Mouse (Mus musculus): ENCODE results near the gene Mical3. TPM values are rescaled to one million over a fixed set of nuclear protein-coding genes. Genes with fewer than 3 reads are reported as not detected.

The Mical3 gene
- polyA plus RNA-seq, 1 experiment from 2014 or later = 20.7 TPM

GRCm38 (mm10) chr6:121033250-121033649, 97.5 kb downstream of the Mical3 start:
- no peak overlapping the region for H3K9ac ChIP-seq
- peaks cover 84% of the 10 kb centered on the region for H3K36me3 ChIP-seq
- H3K4me1 ChIP-seq = peaks cover 5% of the 10 kb centered on the region; the same call in 1 of the 2 replicates
- H3K27ac ChIP-seq = no peak overlapping the region
- H3K9me3 ChIP-seq (replicated peaks) = 0 out of 2 replicates have a peak, but pooled peaks cover 4% of the 10 kb centered on the region
- no peak for ATAC-seq (ENCODE audit: low FRiP score)
- H3K4me2 ChIP-seq (replicated peaks) = no peak overlapping the region
- WGBS = 89% methylated on average over 3 of the region's 3 CpGs
- no peaks in the 10 kb centered on the region for H3K27me3 ChIP-seq
- no peak overlapping the region for H3K4me3 ChIP-seq

GRCm38 (mm10) chr6:121031370-121031769, 99.4 kb downstream of the Mical3 start:
- ATAC-seq (ENCODE audit: low FRiP score) = no peak

GRCm38 (mm10) chr6:121029897-121030589, 100.8 kb downstream of the Mical3 start:
- Histone ChIP-seq H3K4me3 (no peak overlapping the region), H3K36me3 (peaks cover 69% of the 10 kb centered on the region), H3K9ac (no peak overlapping the region), H3K27ac (no peak overlapping the region), H3K4me1 (peaks cover 8% of the 10 kb centered on the region; the same call in 1 of the 2 replicates), H3K9me3 (replicated peaks) (0 out of 2 replicates have a peak, but pooled peaks cover 4% of the 10 kb centered on the region), H3K4me2 (replicated peaks) (no peak overlapping the region), H3K27me3 (no peaks in the 10 kb centered on the region)
- no peak for ATAC-seq (ENCODE audit: low FRiP score)
- whole genome bisulfite sequencing = 94% methylated on average over 19 of the region's 19 CpGs

More at GRCm38 (mm10) chr6:121031370-121031769, 99.4 kb downstream of the Mical3 start:
- no peak overlapping the region for H3K27ac ChIP-seq
- no peaks in the 10 kb centered on the region for H3K27me3 ChIP-seq
- WGBS = 91% methylated on average over 7 of the region's 7 CpGs
- no peak overlapping the region for H3K4me2 ChIP-seq (replicated peaks)
- H3K9me3 ChIP-seq (replicated peaks) = 0 out of 2 replicates have a peak, but pooled peaks cover 4% of the 10 kb centered on the region
- H3K9ac ChIP-seq = no peak overlapping the region
- H3K4me3 ChIP-seq = no peak overlapping the region
- H3K4me1 ChIP-seq = peaks cover 12% of the 10 kb centered on the region; the same call in 1 of the 2 replicates
- H3K36me3 ChIP-seq = peaks cover 73% of the 10 kb centered on the region

DNA sequence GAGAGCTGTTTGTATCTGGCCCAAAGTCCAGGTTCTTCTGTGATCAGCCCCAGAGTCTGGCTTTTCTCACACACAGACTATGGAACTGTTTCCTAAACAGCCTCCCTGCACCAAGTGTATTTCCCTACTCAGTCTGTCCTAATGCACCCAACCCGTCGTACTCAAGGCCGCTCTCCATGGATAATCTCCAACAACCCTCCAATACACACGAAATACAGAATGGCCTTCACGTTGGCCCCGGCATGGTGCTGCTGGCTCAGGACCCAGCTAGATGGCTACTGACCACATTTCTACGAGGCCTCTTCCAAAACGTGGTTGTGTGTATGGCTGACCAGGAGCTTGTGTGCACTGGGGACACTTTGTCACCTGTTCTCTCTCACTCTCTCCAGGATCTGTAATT, 102.3 kb downstream of the Mical3 start:
- Histone ChIP-seq H3K27me3 (no peaks in the 10 kb centered on the region), H3K36me3 (peaks cover 69% of the 10 kb centered on the region), H3K4me1 (0 out of 2 replicates have a peak, but pooled peaks cover 7% of the 10 kb centered on the region), H3K9ac (no peak overlapping the region), H3K4me3 (no peak overlapping the region), H3K9me3 (replicated peaks) (0 out of 2 replicates have a peak, but pooled peaks cover 4% of the 10 kb centered on the region), H3K4me2 (replicated peaks) (no peak overlapping the region), H3K27ac (no peak overlapping the region)
- no peak for ATAC-seq (ENCODE audit: low FRiP score)
- 96% methylated on average over 8 of the region's 8 CpGs for WGBS

GRCm38 (mm10) chr6:121027314-121027713, 103.5 kb downstream of the Mical3 start:
- Histone ChIP-seq H3K4me2 (replicated peaks) (no peak overlapping the region), H3K27me3 (no peaks in the 10 kb centered on the region), H3K9me3 (replicated peaks) (no peaks in the 10 kb centered on the region), H3K4me1 (0 out of 2 replicates have a peak, but pooled peaks cover 7% of the 10 kb centered on the region), H3K36me3 (peaks cover 69% of the 10 kb centered on the region), H3K4me3 (no peak overlapping the region), H3K9ac (no peak overlapping the region), H3K27ac (no peak overlapping the region)
- no peak for ATAC-seq (ENCODE audit: low FRiP score)
- WGBS = 60% methylated on average over 5 of the region's 5 CpGs

GRCm38 (mm10) chr6:121026866-121027265, 103.9 kb downstream of the Mical3 start:
- Histone ChIP-seq H3K27me3 (no peaks in the 10 kb centered on the region), H3K4me3 (no peak overlapping the region), H3K36me3 (peaks cover 67% of the 10 kb centered on the region), H3K9ac (no peak overlapping the region), H3K9me3 (replicated peaks) (no peaks in the 10 kb centered on the region), H3K4me2 (replicated peaks) (no peak overlapping the region), H3K4me1 (0 out of 2 replicates have a peak, but pooled peaks cover 7% of the 10 kb centered on the region), H3K27ac (no peak overlapping the region)
- 74% methylated on average over 7 of the region's 7 CpGs for WGBS
- no peak for ATAC-seq (ENCODE audit: low FRiP score)

DNA sequence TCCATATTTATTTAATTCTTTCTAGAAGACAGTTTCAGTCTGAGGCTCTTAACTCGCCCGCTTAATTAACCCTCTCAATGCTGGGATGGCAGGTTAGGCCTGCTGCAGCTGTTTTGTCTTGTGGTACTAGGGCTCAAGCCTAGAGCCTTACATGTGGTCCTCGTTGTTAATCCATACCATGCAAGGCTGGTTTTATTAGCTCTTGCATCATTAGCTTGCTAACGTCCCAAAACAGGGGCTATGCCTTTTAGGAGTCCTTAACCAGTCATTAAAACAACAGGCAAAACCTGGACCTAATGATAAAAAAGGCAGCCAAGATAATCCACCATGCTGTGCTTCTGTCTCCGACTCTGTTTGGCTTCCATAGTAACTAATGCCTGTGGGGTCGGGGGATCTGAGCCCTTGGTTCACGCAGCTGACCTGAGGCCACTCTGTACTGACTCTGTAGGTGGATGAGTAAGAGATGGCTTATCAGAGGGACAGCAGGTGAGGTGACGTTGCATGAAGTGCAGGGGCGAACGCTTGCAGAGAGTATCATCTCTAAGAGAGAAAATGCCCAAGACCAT, 104.7 kb downstream of the Mical3 start:
- Histone ChIP-seq H3K9ac (no peak overlapping the region), H3K4me2 (replicated peaks) (no peak overlapping the region), H3K36me3 (peaks cover 68% of the 10 kb centered on the region), H3K4me3 (no peak overlapping the region), H3K27me3 (no peaks in the 10 kb centered on the region), H3K27ac (no peak overlapping the region), H3K9me3 (replicated peaks) (no peaks in the 10 kb centered on the region), H3K4me1 (0 out of 2 replicates have a peak, but pooled peaks cover 7% of the 10 kb centered on the region)
- no peak for ATAC-seq (ENCODE audit: low FRiP score)
- WGBS = 62% methylated on average over 10 of the region's 10 CpGs

DNA sequence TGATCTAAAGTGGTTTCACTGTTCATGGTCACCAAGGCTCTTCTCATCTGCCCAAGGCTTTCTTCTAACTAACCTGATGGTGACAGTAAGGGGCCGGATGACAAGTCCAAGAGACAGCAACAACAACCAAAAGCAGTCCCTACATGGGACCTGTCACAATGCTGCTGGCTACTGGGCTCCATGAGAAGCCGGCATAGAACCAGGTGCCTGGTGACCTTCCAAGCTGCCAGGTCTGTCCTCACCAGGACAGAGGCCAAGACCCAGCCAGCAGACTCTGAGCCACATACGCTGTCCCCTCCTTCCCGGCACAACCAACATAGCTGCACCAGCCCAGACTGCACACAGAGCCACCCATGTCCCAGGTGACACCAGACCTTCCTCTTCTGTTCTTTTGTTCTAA, 112.7 kb downstream of the Mical3 start:
- no peak for ATAC-seq (ENCODE audit: low FRiP score)
- WGBS = 94% methylated on average over 4 of the region's 4 CpGs
- peaks cover 45% of the 10 kb centered on the region for H3K36me3 ChIP-seq

DNA sequence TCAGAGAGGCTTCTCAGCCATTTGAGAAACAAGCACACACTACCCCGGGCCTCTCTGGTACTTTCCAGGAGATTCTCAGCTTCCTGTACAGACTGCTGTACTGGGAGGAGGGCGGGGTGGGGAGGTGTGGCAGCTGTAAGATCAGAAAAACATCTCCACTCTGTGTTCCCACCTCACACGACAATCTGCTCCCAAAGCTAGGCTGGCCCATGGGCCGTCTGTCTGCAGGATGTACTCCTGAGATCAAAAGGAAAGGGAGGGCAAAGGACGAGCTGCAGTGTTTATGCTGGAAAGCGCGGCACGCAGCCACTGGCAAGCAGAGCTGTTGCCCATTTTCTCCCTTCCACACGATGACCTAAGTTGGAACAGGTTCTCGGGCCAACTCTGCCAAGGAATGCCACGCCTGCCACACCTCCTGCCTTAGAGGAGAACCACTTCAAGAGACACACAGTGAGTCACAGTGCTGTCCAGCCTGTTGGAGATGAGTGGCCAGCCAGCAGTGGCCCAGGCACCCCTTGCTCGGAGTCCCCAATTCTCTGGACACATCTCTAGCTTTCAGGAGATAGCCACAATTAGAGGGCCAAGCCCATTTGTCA, 113.3 kb downstream of the Mical3 start:
- no peak overlapping the region for H3K4me3 ChIP-seq
- 0 out of 2 replicates have a peak, but pooled peaks cover 2% of the 10 kb centered on the region for H3K4me1 ChIP-seq
- no peaks in the 10 kb centered on the region for H3K9me3 ChIP-seq (replicated peaks)
- peak overlapping the region; percentile 8; the same call in 1 of the 2 replicates for H3K9ac ChIP-seq
- ATAC-seq (ENCODE audit: low FRiP score) = no peak
- 76% methylated on average over 12 of the region's 12 CpGs for WGBS
- H3K27ac ChIP-seq = no peak overlapping the region
- H3K4me2 ChIP-seq (replicated peaks) = no peak overlapping the region
- H3K27me3 ChIP-seq = no peaks in the 10 kb centered on the region
- peaks cover 44% of the 10 kb centered on the region for H3K36me3 ChIP-seq

More for the DNA sequence above, 112.7 kb downstream of the Mical3 start:
- no peak overlapping the region for H3K9ac ChIP-seq
- H3K4me2 ChIP-seq (replicated peaks) = no peak overlapping the region
- 0 out of 2 replicates have a peak, but pooled peaks cover 2% of the 10 kb centered on the region for H3K4me1 ChIP-seq
- no peaks in the 10 kb centered on the region for H3K9me3 ChIP-seq (replicated peaks)
- H3K4me3 ChIP-seq = no peak overlapping the region
- H3K27ac ChIP-seq = no peak overlapping the region
- H3K27me3 ChIP-seq = no peaks in the 10 kb centered on the region

DNA sequence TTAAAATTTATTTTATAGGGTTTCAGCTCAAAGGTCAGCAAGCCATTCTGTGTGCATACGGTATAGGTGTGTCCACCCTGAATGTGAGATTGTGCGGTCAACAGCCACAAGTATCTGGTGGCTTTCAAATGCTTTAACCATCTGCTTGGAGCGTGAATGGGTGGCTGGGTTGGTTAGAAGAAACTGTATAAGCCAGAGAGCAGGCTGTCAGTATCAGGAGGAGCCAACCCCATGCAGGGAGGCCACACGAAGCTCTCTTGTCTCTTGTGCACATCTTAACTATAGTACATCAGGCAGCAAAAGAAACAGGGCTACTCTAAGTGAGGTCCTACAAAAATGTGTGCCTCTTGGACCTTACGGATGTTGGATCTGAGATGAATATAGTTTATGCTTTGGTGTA, 114.7 kb downstream of the Mical3 start:
- Histone ChIP-seq H3K4me3 (no peak overlapping the region), H3K36me3 (peaks cover 42% of the 10 kb centered on the region), H3K9me3 (replicated peaks) (no peaks in the 10 kb centered on the region), H3K27ac (no peak overlapping the region), H3K4me2 (replicated peaks) (no peak overlapping the region), H3K9ac (no peak overlapping the region), H3K4me1 (0 out of 2 replicates have a peak, but pooled peaks cover 2% of the 10 kb centered on the region), H3K27me3 (no peaks in the 10 kb centered on the region)
- 85% methylated on average over 5 of the region's 5 CpGs for WGBS
- no peak for ATAC-seq (ENCODE audit: low FRiP score)

- WGBS = 74% methylated on average over 11 of the region's 11 CpGs
- H3K36me3 ChIP-seq = peaks cover 31% of the 10 kb centered on the region
Measured at GRCm38 (mm10) chr6:121014339-121014738, 116.5 kb downstream of the Mical3 start.

DNA sequence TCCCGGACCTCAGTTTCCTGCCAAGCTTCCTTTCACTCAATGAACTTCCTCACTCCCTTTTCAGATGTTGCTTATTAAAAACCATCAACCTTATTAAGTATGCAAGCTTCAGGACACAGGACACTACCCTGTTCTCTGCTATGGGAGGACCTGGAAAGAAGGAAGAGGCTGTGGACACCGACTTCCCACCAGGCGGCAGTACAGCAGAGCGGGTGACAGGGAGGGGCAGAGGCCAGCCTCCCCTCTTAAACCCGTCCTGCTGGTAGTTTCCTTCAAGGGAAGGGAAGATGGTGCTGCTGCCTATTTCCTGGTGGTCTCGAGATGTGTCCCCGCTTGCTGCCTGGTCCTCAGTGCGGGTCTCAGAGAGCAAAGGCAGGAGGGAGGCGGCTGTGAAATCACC, 117.0 kb downstream of the Mical3 start:
- no peak overlapping the region for H3K27ac ChIP-seq
- H3K4me2 ChIP-seq (replicated peaks) = no peak overlapping the region
- H3K27me3 ChIP-seq = no peaks in the 10 kb centered on the region
- H3K36me3 ChIP-seq = peaks cover 27% of the 10 kb centered on the region
- H3K4me1 ChIP-seq = 0 out of 2 replicates have a peak, but pooled peaks cover 2% of the 10 kb centered on the region
- ATAC-seq (ENCODE audit: low FRiP score) = no peak
- H3K9ac ChIP-seq = no peak overlapping the region
- 48% methylated on average over 9 of the region's 9 CpGs for WGBS
- H3K4me3 ChIP-seq = no peak overlapping the region
- H3K9me3 ChIP-seq (replicated peaks) = no peaks in the 10 kb centered on the region

More at GRCm38 (mm10) chr6:121014339-121014738, 116.5 kb downstream of the Mical3 start:
- Histone ChIP-seq H3K4me2 (replicated peaks) (no peak overlapping the region), H3K9ac (no peak overlapping the region), H3K27me3 (no peaks in the 10 kb centered on the region), H3K9me3 (replicated peaks) (no peaks in the 10 kb centered on the region), H3K4me3 (no peak overlapping the region), H3K27ac (no peak overlapping the region), H3K4me1 (0 out of 2 replicates have a peak, but pooled peaks cover 2% of the 10 kb centered on the region)
- no peak for ATAC-seq (ENCODE audit: low FRiP score)

All from hindbrain, embryonic 12.5 days (tissue).